Mouse (Mus musculus) stomach, embryonic 16.5 days (tissue): Measurements from ENCODE around the gene Tex21. TPM values are rescaled to one million over a fixed set of nuclear protein-coding genes. Genes with fewer than 3 reads are reported as not detected.

Experiments
- ATAC-seq: fragments of 200-750 bp; cut with Nextera tagmentation; 2 replicates; pipeline ENCODE4 v1.8.0; 2017; ENCODE audit warnings: moderate number of reproducible peaks, moderate TSS enrichment; ENCODE audit not compliant: insufficient read depth, low FRiP score
- H3K27ac ChIP-seq: fragments of 300-500 bp; sonication (generic); 2 replicates; pipeline ENCODE4 v1.5.1; 2014; ENCODE audit warnings: low read length
- H3K27me3 ChIP-seq: fragments of 300-500 bp; sonication (generic); 2 replicates; pipeline ENCODE4 v1.6.1; 2014; ENCODE audit warnings: low read length, control low read depth, mixed read lengths; ENCODE audit not compliant: control insufficient read depth, insufficient read depth
- H3K36me3 ChIP-seq: fragments of 300-500 bp; sonication (generic); 2 replicates; pipeline ENCODE4 v1.6.1; 2014; ENCODE audit warnings: low read length; ENCODE audit not compliant: control insufficient read depth, insufficient read depth
- H3K4me1 ChIP-seq: fragments of 300-500 bp; sonication (generic); 2 replicates; pipeline ENCODE4 v1.6.1; 2014; ENCODE audit warnings: low read length, control low read depth, mixed read lengths; ENCODE audit not compliant: control insufficient read depth, insufficient read depth
- H3K4me2 ChIP-seq: fragments of 300-500 bp; sonication (generic); 2 replicates; pipeline ENCODE4 v1.6.1; 2014; ENCODE audit warnings: low read depth, low read length, mixed read lengths
- H3K4me3 ChIP-seq: fragments of 300-500 bp; sonication (generic); replicated peaks from 2 replicates; pipeline ENCODE4 v1.5.1; 2014; ENCODE audit warnings: mild to moderate bottlenecking, low read length
- H3K9ac ChIP-seq: fragments of 300-500 bp; sonication (generic); 2 replicates; pipeline ENCODE4 v1.6.1; 2014; ENCODE audit warnings: low read length
- H3K9me3 ChIP-seq: fragments of 300-500 bp; sonication (generic); replicated peaks from 2 replicates; pipeline ENCODE4 v1.6.1; 2016; ENCODE audit warnings: low read length, control low read depth; ENCODE audit not compliant: control insufficient read depth
- WGBS: fragments of 180-500 bp; shearing (Covaris S2); extraction: QIAGEN DNeasy Blood & Tissue Kit; methylation state at CpG from one replicate; pipeline ENCODE4 v1.1.7; 2014; 5-methylcytosine and 5-hydroxymethylcytosine counted together
- polyA plus RNA-seq: library from polyadenylated mRNA; unstranded; fragments of >200 nt; fragmentation: Nextera tagmentation; extraction: Ambion mirVana; gene quantifications from 2 replicates; pipeline ENCODE4 v1.2.1, GENCODE M21; 2015

Gene Tex21
- polyA plus RNA-seq, 1 experiment from 2014 or later: not detected

- Histone ChIP-seq H3K36me3 (no peaks in the 10 kb centered on the region), H3K4me1 (peaks cover 8% of the 10 kb centered on the region), H3K27ac (no peak overlapping the region), H3K4me3 (no peak overlapping the region), H3K9me3 (no peaks in the 10 kb centered on the region), H3K4me2 (no peak overlapping the region), H3K27me3 (no peaks in the 10 kb centered on the region), H3K9ac (no peak overlapping the region)
- ATAC-seq: no peak
- 48% methylated on average over 3 of the region's 3 CpGs for WGBS
Observed at GRCm38 (mm10) chr12:76194526-76194925, 52.0 kb downstream of the Tex21 start.

GRCm38 (mm10) chr12:76190940-76191339 lies 55.6 kb downstream of the Tex21 start:
- Histone ChIP-seq H3K4me1 (0 out of 2 replicates have a peak, but pooled peaks cover 5% of the 10 kb centered on the region), H3K9me3 (no peaks in the 10 kb centered on the region), H3K27me3 (no peaks in the 10 kb centered on the region), H3K4me2 (no peak overlapping the region), H3K4me3 (no peak overlapping the region), H3K9ac (no peak overlapping the region), H3K36me3 (no peaks in the 10 kb centered on the region), H3K27ac (no peak overlapping the region)
- ATAC-seq: no peak
- WGBS: 44% methylated on average over 11 of the region's 11 CpGs

GRCm38 (mm10) chr12:76187849-76188248 lies 58.7 kb downstream of the Tex21 start:
- no peak overlapping the region for H3K9ac ChIP-seq
- no peaks in the 10 kb centered on the region for H3K27me3 ChIP-seq
- 34% methylated on average over 8 of the region's 8 CpGs for WGBS
- H3K4me1 ChIP-seq: no peaks in the 10 kb centered on the region
- H3K4me2 ChIP-seq: no peak overlapping the region
- H3K27ac ChIP-seq: no peak overlapping the region
- no peaks in the 10 kb centered on the region for H3K36me3 ChIP-seq
- no peak for ATAC-seq
- no peak overlapping the region for H3K4me3 ChIP-seq
- no peaks in the 10 kb centered on the region for H3K9me3 ChIP-seq

GRCm38 (mm10) chr12:76186473-76186872 lies 60.1 kb downstream of the Tex21 start:
- H3K36me3 ChIP-seq: no peaks in the 10 kb centered on the region
- 93% methylated on average over 1 of the region's 1 CpGs for WGBS
- no peaks in the 10 kb centered on the region for H3K27me3 ChIP-seq
- H3K27ac ChIP-seq: no peak overlapping the region
- no peak for ATAC-seq
- no peak overlapping the region for H3K4me3 ChIP-seq
- H3K4me2 ChIP-seq: no peak overlapping the region
- H3K9me3 ChIP-seq: no peaks in the 10 kb centered on the region
- H3K4me1 ChIP-seq: no peaks in the 10 kb centered on the region
- H3K9ac ChIP-seq: no peak overlapping the region

GRCm38 (mm10) chr12:76185167-76185816 lies 61.3 kb downstream of the Tex21 start:
- Histone ChIP-seq H3K4me3 (no peak overlapping the region), H3K36me3 (no peaks in the 10 kb centered on the region), H3K4me2 (no peak overlapping the region), H3K27me3 (no peaks in the 10 kb centered on the region), H3K9ac (no peak overlapping the region), H3K9me3 (no peaks in the 10 kb centered on the region), H3K27ac (no peak overlapping the region), H3K4me1 (no peaks in the 10 kb centered on the region)
- ATAC-seq: no peak
- 49% methylated on average over 10 of the region's 10 CpGs for WGBS

- Histone ChIP-seq H3K4me3 (no peak overlapping the region), H3K27me3 (no peaks in the 10 kb centered on the region), H3K4me1 (no peaks in the 10 kb centered on the region), H3K9ac (no peak overlapping the region), H3K36me3 (no peaks in the 10 kb centered on the region), H3K4me2 (no peak overlapping the region), H3K27ac (no peak overlapping the region), H3K9me3 (no peaks in the 10 kb centered on the region)
- no peak for ATAC-seq
- WGBS: 60% methylated on average over 6 of the region's 6 CpGs
Observed at GRCm38 (mm10) chr12:76184271-76184670, 62.3 kb downstream of the Tex21 start.

- Histone ChIP-seq H3K9ac (no peak overlapping the region), H3K36me3 (no peaks in the 10 kb centered on the region), H3K9me3 (no peaks in the 10 kb centered on the region), H3K4me3 (no peak overlapping the region), H3K4me2 (no peak overlapping the region), H3K27ac (no peak overlapping the region), H3K4me1 (no peaks in the 10 kb centered on the region), H3K27me3 (no peaks in the 10 kb centered on the region)
- ATAC-seq: no peak
- 91% methylated on average over 6 of the region's 6 CpGs for WGBS
Observed at GRCm38 (mm10) chr12:76182831-76183230, 63.7 kb downstream of the Tex21 start.

GRCm38 (mm10) chr12:76181471-76181870 lies 65.1 kb downstream of the Tex21 start:
- 70% methylated on average over 8 of the region's 8 CpGs for WGBS
- no peak for ATAC-seq

GRCm38 (mm10) chr12:76180442-76180841 lies 66.1 kb downstream of the Tex21 start:
- Histone ChIP-seq H3K9me3 (no peaks in the 10 kb centered on the region), H3K27me3 (no peaks in the 10 kb centered on the region), H3K4me3 (no peak overlapping the region), H3K27ac (no peak overlapping the region), H3K4me2 (no peak overlapping the region), H3K4me1 (no peaks in the 10 kb centered on the region), H3K9ac (no peak overlapping the region), H3K36me3 (no peaks in the 10 kb centered on the region)
- 52% methylated on average over 6 of the region's 6 CpGs for WGBS
- ATAC-seq: no peak

More at GRCm38 (mm10) chr12:76181471-76181870, 65.1 kb downstream of the Tex21 start:
- no peaks in the 10 kb centered on the region for H3K9me3 ChIP-seq
- H3K36me3 ChIP-seq: no peaks in the 10 kb centered on the region
- no peaks in the 10 kb centered on the region for H3K27me3 ChIP-seq
- no peak overlapping the region for H3K9ac ChIP-seq
- no peak overlapping the region for H3K4me3 ChIP-seq
- H3K4me2 ChIP-seq: no peak overlapping the region
- H3K27ac ChIP-seq: no peak overlapping the region
- no peaks in the 10 kb centered on the region for H3K4me1 ChIP-seq
